Mouse (Mus musculus): ENCODE data around the gene 4930426L09Rik. TPM values are rescaled to one million over a fixed set of nuclear protein-coding genes. Genes with fewer than 3 reads are reported as not detected.
A peak's percentile ranks its signal among the peaks of the same experiment; 100 is the strongest.

4930426L09Rik gene
- total and polyA plus RNA-seq, 3 experiments, result 0.18 TPM; not detected in 2

GRCm38 (mm10) chr2:19011443-19011842 is 13.3 kb downstream of the 4930426L09Rik start:
- H3K79me2 ChIP-seq (replicated peaks; ENCODE audit: control insufficient read depth, insufficient read depth, low read length), result no peaks in the 10 kb centered on the region
- H3K4me3 ChIP-seq, result no peak overlapping the region
- no peak for DNase-seq
- TF ChIP-seq POLR2A (IDR thresholded peaks at IDR 0.05; ENCODE audit: insufficient read depth, low read depth, low read length), result no peak
- no peak for TF ChIP-seq CTCF (IDR thresholded peaks at IDR 0.05)
- no peak for TF ChIP-seq EP300 (IDR thresholded peaks at IDR 0.05; ENCODE audit: insufficient read depth, low read depth, low read length)
- H3K27ac ChIP-seq, result no peak overlapping the region
- no peaks in the 10 kb centered on the region for H3K27me3 ChIP-seq (ENCODE audit: control insufficient read depth, insufficient read depth, low read length)
- H3K4me1 ChIP-seq (ENCODE audit: control insufficient read depth, insufficient read depth, low read length), result no peaks in the 10 kb centered on the region; the same call in 1 of the 2 replicates
- intact Hi-C loops (cut with DNase I), result no loop called here
- H3K36me3 ChIP-seq (ENCODE audit: control insufficient read depth, insufficient read depth, low read length), result no peaks in the 10 kb centered on the region
- no peak overlapping the region for H3K9ac ChIP-seq (ENCODE audit: low read depth, low read length)
- 51% methylated on average over 6 of the region's 6 CpGs for WGBS

GRCm38 (mm10) chr2:19016348-19016747 is 18.2 kb downstream of the 4930426L09Rik start:
- 91% methylated on average over 5 of the region's 5 CpGs for WGBS
- Histone ChIP-seq H3K9ac (ENCODE audit: low read depth, low read length) (no peak overlapping the region), H3K79me2 (replicated peaks; ENCODE audit: control insufficient read depth, insufficient read depth, low read length) (no peaks in the 10 kb centered on the region), H3K27me3 (ENCODE audit: control insufficient read depth, insufficient read depth, low read length) (no peaks in the 10 kb centered on the region), H3K4me3 (no peak overlapping the region), H3K4me1 (ENCODE audit: control insufficient read depth, insufficient read depth, low read length) (no peaks in the 10 kb centered on the region; the same call in 1 of the 2 replicates), H3K27ac (no peak overlapping the region), H3K36me3 (ENCODE audit: control insufficient read depth, insufficient read depth, low read length) (no peaks in the 10 kb centered on the region)
- TF ChIP-seq EP300 (IDR thresholded peaks at IDR 0.05; ENCODE audit: insufficient read depth, low read depth, low read length) (no peak), CTCF (IDR thresholded peaks at IDR 0.05) (no peak), POLR2A (IDR thresholded peaks at IDR 0.05; ENCODE audit: insufficient read depth, low read depth, low read length) (no peak)
- intact Hi-C loops (cut with DNase I), result no loop called here
- no peak for DNase-seq

- intact Hi-C loops (cut with DNase I), result no loop called here
- Histone ChIP-seq H3K9ac (ENCODE audit: low read depth, low read length) (no peak overlapping the region), H3K79me2 (replicated peaks; ENCODE audit: control insufficient read depth, insufficient read depth, low read length) (no peaks in the 10 kb centered on the region), H3K36me3 (ENCODE audit: control insufficient read depth, insufficient read depth, low read length) (no peaks in the 10 kb centered on the region), H3K4me3 (no peak overlapping the region), H3K27me3 (ENCODE audit: control insufficient read depth, insufficient read depth, low read length) (no peaks in the 10 kb centered on the region), H3K27ac (no peak overlapping the region), H3K4me1 (ENCODE audit: control insufficient read depth, insufficient read depth, low read length) (no peaks in the 10 kb centered on the region; the same call in 1 of the 2 replicates)
- DNase-seq, result no peak
- 83% methylated on average over 1 of the region's 1 CpGs for WGBS
- no peak for TF ChIP-seq CTCF (IDR thresholded peaks at IDR 0.05)
- no peak for TF ChIP-seq EP300 (IDR thresholded peaks at IDR 0.05; ENCODE audit: insufficient read depth, low read depth, low read length)
- TF ChIP-seq POLR2A (IDR thresholded peaks at IDR 0.05; ENCODE audit: insufficient read depth, low read depth, low read length), result no peak
Measured at GRCm38 (mm10) chr2:19016839-19017238, 18.7 kb downstream of the 4930426L09Rik start.

GRCm38 (mm10) chr2:19018034-19018433 is 19.9 kb downstream of the 4930426L09Rik start:
- TF ChIP-seq CTCF (IDR thresholded peaks at IDR 0.05), result no peak
- TF ChIP-seq POLR2A (IDR thresholded peaks at IDR 0.05; ENCODE audit: insufficient read depth, low read depth, low read length), result no peak
- TF ChIP-seq EP300 (IDR thresholded peaks at IDR 0.05; ENCODE audit: insufficient read depth, low read depth, low read length), result no peak
- Histone ChIP-seq H3K27me3 (ENCODE audit: control insufficient read depth, insufficient read depth, low read length) (no peaks in the 10 kb centered on the region), H3K79me2 (replicated peaks; ENCODE audit: control insufficient read depth, insufficient read depth, low read length) (no peaks in the 10 kb centered on the region), H3K4me1 (ENCODE audit: control insufficient read depth, insufficient read depth, low read length) (no peaks in the 10 kb centered on the region; the same call in 1 of the 2 replicates), H3K36me3 (ENCODE audit: control insufficient read depth, insufficient read depth, low read length) (no peaks in the 10 kb centered on the region), H3K9ac (ENCODE audit: low read depth, low read length) (no peak overlapping the region), H3K27ac (no peak overlapping the region), H3K4me3 (no peak overlapping the region)
- 74% methylated on average over 2 of the region's 2 CpGs for WGBS
- intact Hi-C loops (cut with DNase I), result no loop called here
- DNase-seq, result no peak

GRCm38 (mm10) chr2:19024807-19025206 is 26.7 kb downstream of the 4930426L09Rik start:
- H3K4me1 ChIP-seq (ENCODE audit: control insufficient read depth, insufficient read depth, low read length), result peaks cover 2% of the 10 kb centered on the region; the same call in 1 of the 2 replicates
- TF ChIP-seq CTCF (IDR thresholded peaks at IDR 0.05), result no peak
- TF ChIP-seq EP300 (IDR thresholded peaks at IDR 0.05; ENCODE audit: insufficient read depth, low read depth, low read length), result no peak
- no peak for TF ChIP-seq POLR2A (IDR thresholded peaks at IDR 0.05; ENCODE audit: insufficient read depth, low read depth, low read length)
- WGBS, result 33% methylated on average over 2 of the region's 2 CpGs
- H3K27me3 ChIP-seq (ENCODE audit: control insufficient read depth, insufficient read depth, low read length), result no peaks in the 10 kb centered on the region
- no peak overlapping the region for H3K27ac ChIP-seq
- intact Hi-C loops (cut with DNase I), result no loop called here
- DNase-seq, result peak in 1 of 2 experiments; percentile 4
- no peaks in the 10 kb centered on the region for H3K36me3 ChIP-seq (ENCODE audit: control insufficient read depth, insufficient read depth, low read length)
- H3K9ac ChIP-seq (ENCODE audit: low read depth, low read length), result no peak overlapping the region
- H3K4me3 ChIP-seq, result no peak overlapping the region
- H3K79me2 ChIP-seq (replicated peaks; ENCODE audit: control insufficient read depth, insufficient read depth, low read length), result no peaks in the 10 kb centered on the region

- no peak overlapping the region for H3K4me3 ChIP-seq
- H3K4me1 ChIP-seq (ENCODE audit: control insufficient read depth, insufficient read depth, low read length), result peaks cover 2% of the 10 kb centered on the region; the same call in 1 of the 2 replicates
- no peak overlapping the region for H3K9ac ChIP-seq (ENCODE audit: low read depth, low read length)
- TF ChIP-seq EP300 (IDR thresholded peaks at IDR 0.05; ENCODE audit: insufficient read depth, low read depth, low read length) (no peak), POLR2A (IDR thresholded peaks at IDR 0.05; ENCODE audit: insufficient read depth, low read depth, low read length) (no peak), CTCF (IDR thresholded peaks at IDR 0.05) (no peak)
- WGBS, result 36% methylated on average over 4 of the region's 4 CpGs
- no peaks in the 10 kb centered on the region for H3K27me3 ChIP-seq (ENCODE audit: control insufficient read depth, insufficient read depth, low read length)
- no peaks in the 10 kb centered on the region for H3K79me2 ChIP-seq (replicated peaks; ENCODE audit: control insufficient read depth, insufficient read depth, low read length)
- DNase-seq, result peak in 1 of 2 experiments; percentile 15
- peak overlapping the region; percentile 29; the same call in 1 of the 2 replicates for H3K27ac ChIP-seq
- intact Hi-C loops (cut with DNase I), result no loop called here
- no peaks in the 10 kb centered on the region for H3K36me3 ChIP-seq (ENCODE audit: control insufficient read depth, insufficient read depth, low read length)
Measured at GRCm38 (mm10) chr2:19037430-19037829, 39.3 kb downstream of the 4930426L09Rik start.

Data from heart, adult 2 months (tissue).